Mouse (Mus musculus) adrenal gland, postnatal 36 days (tissue): Measurements from ENCODE around the gene B3gntl1. TPM values are rescaled to one million over a fixed set of nuclear protein-coding genes. Genes with fewer than 3 reads are reported as not detected.

Source experiments
- DNase-seq, 2 experiments: peaks; one replicate each; pipeline ENCODE4 v3.0.0; 2021; ENCODE audit warnings: mixed read lengths in 1 of 2
- long read RNA-seq, 2 experiments: library from polyadenylated mRNA; stranded (forward); transcript quantifications; one replicate each; pipeline ENCODE4 v2.0.0; 2021; ENCODE audit warnings: borderline sequencing depth in 2 of 2
- total RNA-seq, 2 experiments: library from RNA; stranded (reverse); gene quantifications; 2 replicates each; pipeline ENCODE4 v1.2.3; 2021

B3gntl1 gene
- total RNA-seq, result 10 to 100 TPM in 1 of 2 experiments, 1 to 10 TPM in 1; 6.8 to 11.9 TPM
- long read RNA-seq, experiment 1, transcript B3gntl1-202 (13 exons, 2,864 nt), result major isoform, 7 of 15 reads
- long read RNA-seq, experiment 1, partial matches to known transcripts, result 2 of 15 reads
- long read RNA-seq, experiment 1, other reads (novel, unspliced or antisense), result 6 of 15 reads
- long read RNA-seq, experiment 2, partial matches to known transcripts, result 0 of 5 reads
- long read RNA-seq, experiment 2, other reads (novel, unspliced or antisense), result 2 of 5 reads

GRCm38 (mm10) chr11:121672990-121673572 is at the start of gene B3gntl1:
Gene B3gntl1, minus strand, starts transcription at chr11:121673153.
- peak; percentile 99 for DNase-seq

- no peak for DNase-seq
These were observed 49.5 kb upstream of the B3gntl1 start for GRCm38 (mm10) chr11:121722434-121722833.

GRCm38 (mm10) chr11:121720752-121721151 is 47.8 kb upstream of the B3gntl1 start:
- DNase-seq, result no peak

- DNase-seq, result no peak
These were observed 44.8 kb upstream of the B3gntl1 start for GRCm38 (mm10) chr11:121717724-121718123.

- DNase-seq, result no peak
These were observed 42.0 kb upstream of the B3gntl1 start for GRCm38 (mm10) chr11:121714745-121715485.

GRCm38 (mm10) chr11:121713569-121713968 is 40.6 kb upstream of the B3gntl1 start:
- DNase-seq, result no peak

- no peak for DNase-seq
These were observed 40.0 kb upstream of the B3gntl1 start for GRCm38 (mm10) chr11:121712987-121713386.

- DNase-seq, result no peak
These were observed 37.3 kb upstream of the B3gntl1 start for GRCm38 (mm10) chr11:121710245-121710644.

GRCm38 (mm10) chr11:121709278-121709677 is 36.3 kb upstream of the B3gntl1 start:
- DNase-seq, result no peak

- no peak for DNase-seq
These were observed 33.6 kb upstream of the B3gntl1 start for GRCm38 (mm10) chr11:121706521-121707005.

GRCm38 (mm10) chr11:121703619-121704215 is 30.8 kb upstream of the B3gntl1 start:
- DNase-seq, result peak in 1 of 2 experiments; percentile 13

- peak; percentile 67 to 69 for DNase-seq
These were observed 30.1 kb upstream of the B3gntl1 start for GRCm38 (mm10) chr11:121702895-121703618.

GRCm38 (mm10) chr11:121702111-121702894 is 29.4 kb upstream of the B3gntl1 start:
- DNase-seq, result peak; percentile 98

GRCm38 (mm10) chr11:121701244-121701643 is 28.3 kb upstream of the B3gntl1 start, which contains the start of gene Metrnl:
Gene Metrnl, plus strand, starts transcription at chr11:121701544.
- DNase-seq, result no peak

GRCm38 (mm10) chr11:121698381-121698955 is 25.5 kb upstream of the B3gntl1 start:
- DNase-seq, result peak in 1 of 2 experiments; percentile 43

- no peak for DNase-seq
These were observed 24.3 kb upstream of the B3gntl1 start for GRCm38 (mm10) chr11:121697271-121697670.

GRCm38 (mm10) chr11:121695304-121696064 is 22.5 kb upstream of the B3gntl1 start:
- no peak for DNase-seq

- no peak for DNase-seq
These were observed 15.1 kb upstream of the B3gntl1 start for GRCm38 (mm10) chr11:121688024-121688423.

- peak; percentile 33 to 41 for DNase-seq
These were observed 13.7 kb upstream of the B3gntl1 start for GRCm38 (mm10) chr11:121686674-121687073.

- DNase-seq, result peak; percentile 31 to 32
These were observed 13.1 kb upstream of the B3gntl1 start for GRCm38 (mm10) chr11:121686091-121686490.
